In genomic region chr1:175872028-175872816, GRCm38 (mm10) we compare ENCODE assay signal across 18 mouse cellular contexts. TPM values are rescaled to one million over a fixed set of nuclear protein-coding genes. Genes with fewer than 3 reads are reported as not detected.
A peak's percentile ranks its signal among the peaks of the same experiment; 100 is the strongest.
DNase-seq lines count a peak whose midpoint lies in the region; ATAC-seq and TF ChIP-seq lines count a peak whose summit lies in the region.
"Had no signal": no experiment of that assay in that cellular context is flagged by ENCODE, and none has a peak within 500 bp of the region (broad histone marks: within the 10 kb centered on the region; RNA-seq: fewer than 3 reads in every experiment).

No protein-coding gene starts in this region.

- WGBS in midbrain, embryonic 15.5 days = 55% methylated on average over 6 of the region's 6 CpGs

- no peak overlapping the region for H3K4me2 ChIP-seq in midbrain, embryonic 15.5 days
- H3K4me2 ChIP-seq: embryonic facial prominence, embryonic 12.5 days; forebrain, embryonic 13.5 days; heart, embryonic 13.5 days had no signal

- intact Hi-C loops in gastrocnemius, postnatal 14 days (cut with DNase I; ENCODE audit: low total_unique reads) = no loop called here

- H3K9me3 ChIP-seq in midbrain, embryonic 15.5 days = no peaks in the 10 kb centered on the region
- H3K9me3 ChIP-seq: embryonic facial prominence, embryonic 12.5 days; forebrain, embryonic 13.5 days; heart, embryonic 13.5 days had no signal

- H3K4me1 ChIP-seq in midbrain, embryonic 15.5 days = no peaks in the 10 kb centered on the region
- H3K4me1 ChIP-seq: embryonic facial prominence, embryonic 12.5 days; forebrain, embryonic 13.5 days; heart, embryonic 13.5 days had no signal

- H3K9ac ChIP-seq in midbrain, embryonic 15.5 days = no peak overlapping the region
- H3K9ac ChIP-seq: embryonic facial prominence, embryonic 12.5 days; forebrain, embryonic 13.5 days; heart, embryonic 13.5 days; liver, embryonic 14.5 days had no signal

- DNase-seq in kidney, postnatal 10 days = peak; percentile 26
- no peak for DNase-seq in kidney, postnatal 14 days
- peak; percentile 36 for DNase-seq in gastrocnemius, postnatal 14 days
- peak; percentile 43 for DNase-seq in heart, postnatal 4 days
- no peak for DNase-seq in layer of hippocampus, adult 2 months (ENCODE audit: low spot score in 2 of 2)
- no peak for DNase-seq in spleen, postnatal 10 days (ENCODE audit: low spot score in 2 of 2)
- DNase-seq: adrenal gland, postnatal 10 days; cerebellum, adult 18-20 months; kidney, adult 8-10 months; thymus, postnatal 25 days had no signal

- H3K27me3 ChIP-seq in midbrain, embryonic 15.5 days (replicated peaks) = no peaks in the 10 kb centered on the region
- H3K27me3 ChIP-seq: embryonic facial prominence, embryonic 12.5 days; forebrain, embryonic 13.5 days; heart, embryonic 13.5 days had no signal

- no peak overlapping the region for H3K4me3 ChIP-seq in midbrain, embryonic 15.5 days
- H3K4me3 ChIP-seq in layer of hippocampus, adult 2 months = no peak overlapping the region
- H3K4me3 ChIP-seq: embryonic facial prominence, embryonic 12.5 days; forebrain, embryonic 13.5 days; heart, embryonic 13.5 days had no signal

- no peak overlapping the region for H3K27ac ChIP-seq in midbrain, embryonic 15.5 days
- H3K27ac ChIP-seq in layer of hippocampus, adult 2 months = no peak overlapping the region
- H3K27ac ChIP-seq: embryonic facial prominence, embryonic 12.5 days; forebrain, embryonic 13.5 days; heart, embryonic 13.5 days; liver, embryonic 14.5 days had no signal

- ATAC-seq in midbrain, embryonic 15.5 days (replicated peaks) = peak; percentile 50; the same call in 1 of the 2 replicates
- ATAC-seq: forebrain, embryonic 13.5 days; Patski had no signal

- no peaks in the 10 kb centered on the region for H3K36me3 ChIP-seq in midbrain, embryonic 15.5 days (replicated peaks)
- H3K36me3 ChIP-seq: embryonic facial prominence, embryonic 12.5 days; heart, embryonic 13.5 days had no signal

- no peak for TF ChIP-seq CTCF in layer of hippocampus, adult 2 months (conservative IDR thresholded peaks at IDR 0.05)

RNA-seq across cellular contexts. Expression of gene Exo1, which starts 8.2 kb away (rescaled TPM):
- 1 to 10 TPM; 1.3 to 2.4 TPM for total RNA-seq in gastrocnemius, postnatal 14 days (2021)
- 10 to 100 TPM; 10.2 to 14.5 TPM for total RNA-seq in heart, postnatal 4 days (2021)
- 8.4 and 9.3 TPM in 2 replicates for polyA plus RNA-seq in midbrain, embryonic 15.5 days (2015; fragmentation: Nextera tagmentation; extraction: Ambion mirVana)
- total RNA-seq in layer of hippocampus, adult 2 months (2021) = under 1 TPM; 0.42 to 0.61 TPM

RNA-seq across cellular contexts. Expression of gene Gm38100, which starts 47.9 kb away (rescaled TPM):
- total RNA-seq in gastrocnemius, postnatal 14 days (2021) = not detected
- not detected for total RNA-seq in heart, postnatal 4 days (2021)
- not detected in 2 replicates for polyA plus RNA-seq in midbrain, embryonic 15.5 days (2015; fragmentation: Nextera tagmentation; extraction: Ambion mirVana)
- total RNA-seq in layer of hippocampus, adult 2 months (2021) = not detected
- total RNA-seq: adrenal gland, postnatal 10 days; left cerebral cortex, adult 8-10 months; megakaryocyte progenitor cell, adult 5-6 weeks had no signal
- polyA plus RNA-seq: heart, embryonic 13.5 days; liver, embryonic 14.5 days; Patski had no signal

Comparison
In these comparisons a context has a peak if more than half of its experiments do, and no peak if none do; other contexts are left out.
1. DNase-seq: peak in kidney, postnatal 10 days (single experiment), gastrocnemius, postnatal 14 days (single experiment) and heart, postnatal 4 days (single experiment); none in kidney, postnatal 14 days (single experiment), layer of hippocampus, adult 2 months (0 of 2) and spleen, postnatal 10 days (0 of 2).